Mouse (Mus musculus): ENCODE results near the gene Pthlh. TPM values are rescaled to one million over a fixed set of nuclear protein-coding genes. Genes with fewer than 3 reads are reported as not detected.

Pthlh gene
- polyA plus RNA-seq, 1 experiment from 2014 or later = 0.18 TPM

DNA sequence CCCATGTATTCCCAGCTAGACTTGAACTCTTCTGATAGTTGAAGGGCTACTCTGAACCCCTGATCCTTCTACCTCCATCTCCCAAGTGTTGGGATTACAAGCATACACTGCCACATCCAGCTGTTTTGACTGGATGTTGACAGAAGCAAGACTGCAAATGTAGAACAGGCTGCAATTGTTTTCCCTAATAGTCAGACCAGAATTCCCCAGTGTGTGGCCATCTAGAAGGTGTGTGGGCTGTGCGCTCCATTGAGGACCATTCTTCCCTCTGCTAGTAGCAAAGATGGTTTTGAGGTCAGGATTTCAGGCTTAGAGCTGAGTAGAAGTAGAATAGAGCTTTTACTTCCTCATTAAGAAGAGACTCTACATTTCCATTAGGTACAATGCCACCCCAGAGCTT lies 37.3 kb downstream of the Pthlh start:
- Histone ChIP-seq H3K4me3 (ENCODE audit: low read depth, low read length) (no peak overlapping the region), H3K36me3 (ENCODE audit: control insufficient read depth, insufficient read depth, low read length) (no peaks in the 10 kb centered on the region), H3K4me2 (no peak overlapping the region), H3K9ac (ENCODE audit: low read depth, low read length) (no peak overlapping the region), H3K9me3 (ENCODE audit: control insufficient read depth, low read length) (no peaks in the 10 kb centered on the region), H3K27ac (ENCODE audit: low read depth, low read length) (no peak overlapping the region), H3K4me1 (replicated peaks; ENCODE audit: control insufficient read depth, insufficient read depth, low read length) (no peaks in the 10 kb centered on the region), H3K27me3 (replicated peaks; ENCODE audit: control insufficient read depth, insufficient read depth, low read length) (no peaks in the 10 kb centered on the region)
- WGBS = 90% methylated on average over 1 of the region's 1 CpGs
- no peak for DNase-seq (ENCODE audit: low spot score)
- ATAC-seq (replicated peaks; ENCODE audit: low FRiP score) = no peak

- 73% methylated on average over 5 of the region's 5 CpGs for WGBS
- Histone ChIP-seq H3K4me3 (ENCODE audit: low read depth, low read length) (no peak overlapping the region), H3K4me2 (no peak overlapping the region), H3K27ac (ENCODE audit: low read depth, low read length) (no peak overlapping the region), H3K4me1 (replicated peaks; ENCODE audit: control insufficient read depth, insufficient read depth, low read length) (no peaks in the 10 kb centered on the region), H3K36me3 (ENCODE audit: control insufficient read depth, insufficient read depth, low read length) (no peaks in the 10 kb centered on the region), H3K27me3 (replicated peaks; ENCODE audit: control insufficient read depth, insufficient read depth, low read length) (no peaks in the 10 kb centered on the region), H3K9ac (ENCODE audit: low read depth, low read length) (no peak overlapping the region), H3K9me3 (ENCODE audit: control insufficient read depth, low read length) (no peaks in the 10 kb centered on the region)
- ATAC-seq (replicated peaks; ENCODE audit: low FRiP score) (no peak), DNase-seq (ENCODE audit: low spot score) (no peak)
These were observed 44.9 kb downstream of the Pthlh start for GRCm38 (mm10) chr6:147219099-147219498.

- Histone ChIP-seq H3K27ac (ENCODE audit: low read depth, low read length) (no peak overlapping the region), H3K4me1 (replicated peaks; ENCODE audit: control insufficient read depth, insufficient read depth, low read length) (no peaks in the 10 kb centered on the region), H3K4me3 (ENCODE audit: low read depth, low read length) (no peak overlapping the region), H3K9ac (ENCODE audit: low read depth, low read length) (no peak overlapping the region), H3K36me3 (ENCODE audit: control insufficient read depth, insufficient read depth, low read length) (no peaks in the 10 kb centered on the region), H3K9me3 (ENCODE audit: control insufficient read depth, low read length) (no peaks in the 10 kb centered on the region), H3K27me3 (replicated peaks; ENCODE audit: control insufficient read depth, insufficient read depth, low read length) (no peaks in the 10 kb centered on the region), H3K4me2 (no peak overlapping the region)
- 81% methylated on average over 1 of the region's 1 CpGs for WGBS
- ATAC-seq (replicated peaks; ENCODE audit: low FRiP score) = no peak
- DNase-seq (ENCODE audit: low spot score) = no peak
These were observed 47.8 kb downstream of the Pthlh start for GRCm38 (mm10) chr6:147216156-147216555.

GRCm38 (mm10) chr6:147207821-147208330 lies 56.1 kb downstream of the Pthlh start:
- ATAC-seq (replicated peaks; ENCODE audit: low FRiP score) = no peak
- DNase-seq (ENCODE audit: low spot score) = no peak
- Histone ChIP-seq H3K4me3 (ENCODE audit: low read depth, low read length) (no peak overlapping the region), H3K9me3 (ENCODE audit: control insufficient read depth, low read length) (no peaks in the 10 kb centered on the region), H3K27ac (ENCODE audit: low read depth, low read length) (no peak overlapping the region), H3K4me1 (replicated peaks; ENCODE audit: control insufficient read depth, insufficient read depth, low read length) (no peaks in the 10 kb centered on the region), H3K9ac (ENCODE audit: low read depth, low read length) (no peak overlapping the region), H3K27me3 (replicated peaks; ENCODE audit: control insufficient read depth, insufficient read depth, low read length) (no peaks in the 10 kb centered on the region), H3K4me2 (no peak overlapping the region), H3K36me3 (ENCODE audit: control insufficient read depth, insufficient read depth, low read length) (no peaks in the 10 kb centered on the region)
- 82% methylated on average over 5 of the region's 5 CpGs for WGBS

Other genes starting within 250 kb of the Pthlh start
- gene Rep15, start 231.6 kb downstream of the Pthlh start, polyA plus RNA-seq (2014; fragmentation: Nextera tagmentation; extraction: Ambion mirVana) = 1.7 TPM in 2 replicates
- 139 and 140 TPM in 2 replicates for gene Mrps35, start 221.4 kb downstream of the Pthlh start, polyA plus RNA-seq (2014; fragmentation: Nextera tagmentation; extraction: Ambion mirVana)
- 0.40 and 0.65 TPM in 2 replicates for gene Mansc4, start 177.2 kb downstream of the Pthlh start, polyA plus RNA-seq (2014; fragmentation: Nextera tagmentation; extraction: Ambion mirVana)
- 6.8 and 7.6 TPM in 2 replicates for gene Klhl42, start 172.8 kb downstream of the Pthlh start, polyA plus RNA-seq (2014; fragmentation: Nextera tagmentation; extraction: Ambion mirVana)
- gene Ccdc91, start 211.6 kb upstream of the Pthlh start, polyA plus RNA-seq (2014; fragmentation: Nextera tagmentation; extraction: Ambion mirVana) = 13.0 and 16.2 TPM in 2 replicates